Mouse (Mus musculus) brain, embryonic 14.5 days (tissue): ENCODE measurements around the gene Ecpas.

Source experiments
- CTCF ChIP-seq: fragments of 200-500 bp; IDR thresholded peaks from 2 replicates; pipeline ENCODE4 v1.5.1; 2012; ENCODE audit warnings: inconsistent platforms, mild to moderate bottlenecking, moderate library complexity, borderline replicate concordance; ENCODE audit not compliant: insufficient read depth, insufficient read length; ENCODE audit errors: extremely low read depth
- POLR2A ChIP-seq: fragments of 200-500 bp; IDR thresholded peaks from 2 replicates; pipeline ENCODE4 v1.6.1; 2012; ENCODE audit warnings: mild to moderate bottlenecking, inconsistent platforms, borderline replicate concordance; ENCODE audit not compliant: poor library complexity, insufficient read depth, insufficient read length, severe bottlenecking; ENCODE audit errors: extremely low read depth

- TF ChIP-seq CTCF, result no peak
- no peak for TF ChIP-seq POLR2A
These were observed 24.0 kb downstream of the Ecpas start for GRCm38 (mm10) chr4:58888568-58888967.
